ENCODE assay signal across 9 mouse cellular contexts in the genomic region with DNA sequence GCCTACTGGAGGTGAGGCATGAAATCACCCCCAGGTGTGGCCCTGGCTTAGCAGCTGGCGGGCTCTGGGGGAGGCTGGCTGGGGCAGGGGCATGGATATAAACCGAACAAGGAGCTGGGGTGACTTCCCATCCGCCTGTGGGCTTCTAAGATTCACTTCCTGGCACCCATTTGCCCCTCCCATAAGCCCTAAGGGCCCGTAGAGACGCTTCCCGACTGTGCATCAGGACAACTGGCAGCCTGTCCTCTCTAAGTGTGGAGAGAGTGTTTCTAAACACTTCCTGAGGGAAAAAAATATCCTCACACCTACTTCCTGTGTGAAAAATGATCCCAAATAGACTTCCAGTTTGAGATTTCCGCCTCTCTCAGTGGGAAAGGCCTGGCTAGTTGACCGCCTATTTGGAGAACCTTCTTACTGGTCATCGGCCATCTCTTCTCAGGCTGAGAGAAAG. TPM values are rescaled to one million over a fixed set of nuclear protein-coding genes. Genes with fewer than 3 reads are reported as not detected.
DNase-seq lines count a peak whose midpoint lies in the region; ATAC-seq and TF ChIP-seq lines count a peak whose summit lies in the region.
"Had no signal": no experiment of that assay in that cellular context is flagged by ENCODE, and none has a peak within 500 bp of the region (broad histone marks: within the 10 kb centered on the region; RNA-seq: fewer than 3 reads in every experiment).

No protein-coding gene starts in this region.

- TF ChIP-seq CTCF in brain, embryonic 14.5 days (IDR thresholded peaks at IDR 0.05; ENCODE audit: borderline replicate concordance, extremely low read depth, insufficient read depth, insufficient read length): no peak

- no peak overlapping the region for H3K9ac ChIP-seq in heart, embryonic 14.5 days (ENCODE audit: low read length)
- H3K9ac ChIP-seq in heart, embryonic 15.5 days: no peak overlapping the region
- H3K9ac ChIP-seq in liver, embryonic 11.5 days (ENCODE audit: low read depth, low read length): no peak overlapping the region

- peaks cover 5 to 7% of the 10 kb centered on the region in 2 experiments for H3K4me1 ChIP-seq in heart, embryonic 14.5 days (ENCODE audit: control insufficient read depth in 2 of 2, insufficient read depth in 2 of 2, low read length in 2 of 2)
- peaks cover 26% of the 10 kb centered on the region for H3K4me1 ChIP-seq in heart, embryonic 15.5 days (replicated peaks)
- H3K4me1 ChIP-seq in liver, embryonic 11.5 days (replicated peaks; ENCODE audit: control insufficient read depth, insufficient read depth, low read length): peaks cover 13% of the 10 kb centered on the region

- H3K36me3 ChIP-seq in heart, embryonic 14.5 days (ENCODE audit: control insufficient read depth, insufficient read depth, low read length): no peaks in the 10 kb centered on the region
- H3K36me3 ChIP-seq in heart, embryonic 15.5 days: no peaks in the 10 kb centered on the region
- no peaks in the 10 kb centered on the region for H3K36me3 ChIP-seq in liver, embryonic 11.5 days (ENCODE audit: control insufficient read depth, insufficient read depth, low read length)

- peaks cover 31% of the 10 kb centered on the region for H3K27me3 ChIP-seq in heart, embryonic 14.5 days (ENCODE audit: control insufficient read depth, insufficient read depth, low read length)
- H3K27me3 ChIP-seq in heart, embryonic 15.5 days: peaks cover 47% of the 10 kb centered on the region
- H3K27me3 ChIP-seq in liver, embryonic 11.5 days (replicated peaks; ENCODE audit: control insufficient read depth, insufficient read depth, low read length): no peaks in the 10 kb centered on the region

- H3K9me3 ChIP-seq in heart, embryonic 14.5 days (ENCODE audit: control insufficient read depth, low read length): 0 out of 2 replicates have a peak, but pooled peaks cover 4% of the 10 kb centered on the region
- H3K9me3 ChIP-seq in heart, embryonic 15.5 days (replicated peaks): no peaks in the 10 kb centered on the region
- H3K9me3 ChIP-seq in liver, embryonic 11.5 days (ENCODE audit: control insufficient read depth, low read length): peaks cover 3% of the 10 kb centered on the region; the same call in 1 of the 2 replicates

- peak overlapping the region; percentile 5 to 60; a peak in 3 of 4 replicates for H3K27ac ChIP-seq in heart, embryonic 14.5 days (replicated peaks in 1 of 2; ENCODE audit: control insufficient read depth in 1 of 2, insufficient read depth in 1 of 2, low read depth in 2 of 2, low read length in 2 of 2)
- H3K27ac ChIP-seq in heart, embryonic 15.5 days: peak overlapping the region; percentile 57
- H3K27ac ChIP-seq in liver, embryonic 11.5 days (ENCODE audit: low read depth, low read length): no peak overlapping the region

- no peak for DNase-seq in heart, adult 9 months (ENCODE audit: low spot score in 2 of 2)
- DNase-seq in brain, embryonic 14.5 days (ENCODE audit: low read depth): peak; percentile 53
- DNase-seq in lung, postnatal 4 days: peak; percentile 16 to 29
- DNase-seq in adrenal gland, adult 2 months: no peak
- DNase-seq in liver, embryonic 11.5 days (ENCODE audit: low spot score): no peak
- DNase-seq in T-cell, adult 2 months (ENCODE audit: low spot score): no peak

- no peak for ATAC-seq in heart, embryonic 14.5 days (ENCODE audit: insufficient number of reproducible peaks, insufficient read depth, low FRiP score, low read depth)
- ATAC-seq in heart, embryonic 15.5 days (replicated peaks; ENCODE audit: insufficient number of reproducible peaks, insufficient read depth, low FRiP score, low read depth): no peak
- ATAC-seq in liver, embryonic 11.5 days (replicated peaks; ENCODE audit: low FRiP score): no peak

- no peak for TF ChIP-seq POLR2A in brain, embryonic 14.5 days (IDR thresholded peaks at IDR 0.05; ENCODE audit: borderline replicate concordance, extremely low read depth, insufficient read depth, insufficient read length, poor library complexity, severe bottlenecking)

- no peak overlapping the region for H3K4me3 ChIP-seq in heart, embryonic 14.5 days (ENCODE audit: control insufficient read depth in 1 of 2, insufficient read depth in 1 of 2, low read depth in 1 of 2, low read length in 2 of 2)
- H3K4me3 ChIP-seq in heart, embryonic 15.5 days: no peak overlapping the region
- no peak overlapping the region for H3K4me3 ChIP-seq in liver, embryonic 11.5 days (ENCODE audit: low read depth, low read length)

- H3K4me2 ChIP-seq in heart, embryonic 14.5 days (ENCODE audit: low read length): 0 out of 2 replicates have a peak overlapping the region, but pooled peaks have one; percentile 36
- H3K4me2 ChIP-seq in heart, embryonic 15.5 days: peak overlapping the region; percentile 45
- no peak overlapping the region; the same call in 1 of the 2 replicates for H3K4me2 ChIP-seq in liver, embryonic 11.5 days

- WGBS in heart, embryonic 14.5 days: 43% methylated on average over 9 of the region's 9 CpGs
- 37% methylated on average over 9 of the region's 9 CpGs for WGBS in heart, embryonic 15.5 days
- 56% methylated on average over 9 of the region's 9 CpGs for WGBS in liver, embryonic 11.5 days

RNA-seq across cellular contexts. Expression of a gene that starts 36.5 kb away (rescaled TPM):
- 1.3 and 2.2 TPM in 2 replicates for polyA plus RNA-seq in heart, embryonic 14.5 days (2014; fragmentation: Nextera tagmentation; extraction: Ambion mirVana)
- 1.00 and 1.6 TPM in 2 replicates for polyA plus RNA-seq in brain, embryonic 14.5 days (2012; rRNA removed)
- 1.2 and 1.4 TPM in 2 replicates for polyA plus RNA-seq in heart, embryonic 15.5 days (2015; fragmentation: Nextera tagmentation; extraction: Ambion mirVana)
- 10 to 100 TPM; 70.5 to 74.9 TPM for total RNA-seq in adrenal gland, adult 2 months (2021)
- polyA plus RNA-seq in adrenal gland, adult 2 months (2012; rRNA removed): 58.4 and 91.5 TPM in 2 replicates
- polyA plus RNA-seq in liver, embryonic 11.5 days (2014; fragmentation: Nextera tagmentation; extraction: Ambion mirVana): 0.84 and 1.3 TPM in 2 replicates

RNA-seq across cellular contexts. Expression of a gene that starts 39.8 kb away (rescaled TPM):
- polyA plus RNA-seq in heart, embryonic 14.5 days (2014; fragmentation: Nextera tagmentation; extraction: Ambion mirVana): 0.86 and 1.0 TPM in 2 replicates
- polyA plus RNA-seq in brain, embryonic 14.5 days (2012; rRNA removed): 1.1 and 1.6 TPM in 2 replicates
- polyA plus RNA-seq in heart, embryonic 15.5 days (2015; fragmentation: Nextera tagmentation; extraction: Ambion mirVana): 1.6 and 2.1 TPM in 2 replicates
- total RNA-seq in adrenal gland, adult 2 months (2021): 1 to 10 TPM; 2.9 to 3.2 TPM
- 5.3 and 6.7 TPM in 2 replicates for polyA plus RNA-seq in adrenal gland, adult 2 months (2012; rRNA removed)
- 0.31 and 0.45 TPM in 2 replicates for polyA plus RNA-seq in liver, embryonic 11.5 days (2014; fragmentation: Nextera tagmentation; extraction: Ambion mirVana)
- total RNA-seq: ES-E14 had no signal

Comparison
In these comparisons a context has a peak if more than half of its experiments do, and no peak if none do; other contexts are left out.
1. DNase-seq: peak in brain, embryonic 14.5 days (single experiment) and lung, postnatal 4 days (2 of 2); none in heart, adult 9 months (0 of 2), adrenal gland, adult 2 months (single experiment), liver, embryonic 11.5 days (single experiment) and T-cell, adult 2 months (single experiment).
2. RNA of a gene that starts 36.5 kb away (polyA plus RNA-seq): 58.4 to 91.5 TPM in adrenal gland, adult 2 months; 1.3 to 2.2 TPM in heart, embryonic 14.5 days, 1.2 to 1.4 TPM in heart, embryonic 15.5 days, 0.84 to 1.3 TPM in liver, embryonic 11.5 days and 1.00 to 1.6 TPM in brain, embryonic 14.5 days; every median in the first group is over 10 times any median in the second.